Mouse (Mus musculus): ENCODE results near the gene Axdnd1.

DNA sequence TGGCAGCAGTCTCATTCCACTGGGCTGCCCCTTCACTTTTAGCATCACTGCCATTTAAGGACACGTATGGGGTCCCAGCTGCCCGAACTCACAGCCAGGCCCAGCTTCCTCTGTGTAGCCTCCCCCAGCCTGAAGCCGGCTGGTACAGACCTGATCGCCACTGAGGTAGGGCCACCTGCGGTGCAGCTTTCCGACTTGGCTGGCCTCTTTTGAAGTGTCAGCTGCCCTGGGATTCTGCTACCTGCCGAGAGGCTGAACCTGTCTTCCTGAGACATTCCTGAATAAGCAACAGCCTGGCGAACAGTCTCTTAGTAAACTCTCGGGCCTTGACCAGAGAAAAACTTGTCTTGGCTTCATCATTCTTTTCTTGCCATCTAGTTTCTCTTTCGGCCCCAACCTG lies 17.7 kb downstream of the Axdnd1 start:
- no peak for TF ChIP-seq POLR2A (IDR thresholded peaks at IDR 0.05; ENCODE audit: low read depth, low read length)
- no peak for TF ChIP-seq CTCF (IDR thresholded peaks at IDR 0.05; ENCODE audit: extremely low read depth, insufficient read depth, insufficient read length, insufficient replicate concordance)
